Mouse (Mus musculus): ENCODE data around the gene Gpr152.

Gene Gpr152

GRCm38 (mm10) chr19:4171393-4172290, 32.1 kb downstream of the Gpr152 start:
- DNase-seq (ENCODE audit: low read depth, low spot score) = no peak

GRCm38 (mm10) chr19:4172925-4173324, 33.3 kb downstream of the Gpr152 start:
- DNase-seq (ENCODE audit: low read depth, low spot score) = no peak

GRCm38 (mm10) chr19:4175368-4175947, 35.9 kb downstream of the Gpr152 start, which contains the start of gene Carns1:
Gene Carns1, minus strand, starts transcription at chr19:4175479.
- peak; percentile 26 for DNase-seq (ENCODE audit: low read depth, low spot score)

- DNase-seq (ENCODE audit: low read depth, low spot score) = no peak
Observed at GRCm38 (mm10) chr19:4180411-4180810, 40.8 kb downstream of the Gpr152 start.

- peak; percentile 73 for DNase-seq (ENCODE audit: low read depth, low spot score)
Observed at GRCm38 (mm10) chr19:4181892-4182291, 42.3 kb downstream of the Gpr152 start.

GRCm38 (mm10) chr19:4183689-4184088, 44.1 kb downstream of the Gpr152 start:
- no peak for DNase-seq (ENCODE audit: low read depth, low spot score)

- DNase-seq (ENCODE audit: low read depth, low spot score) = peak; percentile 79
Observed at GRCm38 (mm10) chr19:4184976-4185975, 45.7 kb downstream of the Gpr152 start.

- no peak for DNase-seq (ENCODE audit: low read depth, low spot score)
Observed at GRCm38 (mm10) chr19:4187303-4187702, 47.7 kb downstream of the Gpr152 start.

- no peak for DNase-seq (ENCODE audit: low read depth, low spot score)
Observed at GRCm38 (mm10) chr19:4189051-4189620, 49.5 kb downstream of the Gpr152 start.

GRCm38 (mm10) chr19:4190831-4191334, 51.3 kb downstream of the Gpr152 start, which contains the start of gene Tbc1d10c:
Gene Tbc1d10c, minus strand, starts transcription at chr19:4191284.
- no peak for DNase-seq (ENCODE audit: low read depth, low spot score)

GRCm38 (mm10) chr19:4191528-4192250, 52.1 kb downstream of the Gpr152 start, which contains the start of gene Ppp1ca:
Gene Ppp1ca, plus strand, starts transcription at chr19:4192065.
- DNase-seq (ENCODE audit: low read depth, low spot score) = peak; percentile 94

- DNase-seq (ENCODE audit: low read depth, low spot score) = peak; percentile 52
Observed at GRCm38 (mm10) chr19:4192251-4192985, 52.8 kb downstream of the Gpr152 start.

GRCm38 (mm10) chr19:4193129-4193528, 53.5 kb downstream of the Gpr152 start:
- no peak for DNase-seq (ENCODE audit: low read depth, low spot score)

- DNase-seq (ENCODE audit: low read depth, low spot score) = no peak
Observed at GRCm38 (mm10) chr19:4194021-4194724, 54.6 kb downstream of the Gpr152 start.

GRCm38 (mm10) chr19:4194776-4195650, 55.4 kb downstream of the Gpr152 start:
- no peak for DNase-seq (ENCODE audit: low read depth, low spot score)

All from R1 (cell line).